Mouse (Mus musculus) hindbrain, embryonic 11.5 days (tissue): ENCODE measurements around the gene Evi5. TPM values are rescaled to one million over a fixed set of nuclear protein-coding genes. Genes with fewer than 3 reads are reported as not detected.

Source experiments
- ATAC-seq: fragments of 200-750 bp; cut with Nextera tagmentation; 2 replicates; pipeline ENCODE4 v1.8.0; 2017; ENCODE audit warnings: mild to moderate bottlenecking, moderate TSS enrichment, moderate library complexity; ENCODE audit not compliant: low FRiP score
- DNase-seq: peaks from one replicate; pipeline ENCODE4 v3.0.0-alpha.2; 2015; ENCODE audit warnings: low spot score
- H3K27ac ChIP-seq: fragments of 300-500 bp; sonication (generic); 2 replicates; pipeline ENCODE4 v1.5.1; 2014; ENCODE audit warnings: mild to moderate bottlenecking, low read depth, low read length
- H3K27me3 ChIP-seq: fragments of 300-500 bp; sonication (generic); 2 replicates; pipeline ENCODE4 v1.6.1; 2014; ENCODE audit warnings: mild to moderate bottlenecking, low read length, moderate library complexity, mixed read lengths; ENCODE audit not compliant: control insufficient read depth, insufficient read depth
- H3K36me3 ChIP-seq: fragments of 300-500 bp; sonication (generic); 2 replicates; pipeline ENCODE4 v1.6.1; 2014; ENCODE audit warnings: mild to moderate bottlenecking, low read length, moderate library complexity, mixed read lengths; ENCODE audit not compliant: control insufficient read depth, insufficient read depth
- H3K4me1 ChIP-seq: fragments of 300-500 bp; sonication (generic); replicated peaks from 2 replicates; pipeline ENCODE4 v1.6.1; 2014; ENCODE audit warnings: low read length, mixed read lengths; ENCODE audit not compliant: control insufficient read depth, insufficient read depth
- H3K4me2 ChIP-seq: fragments of 300-500 bp; sonication (generic); replicated peaks from 2 replicates; pipeline ENCODE4 v1.6.1; 2014; ENCODE audit warnings: mild to moderate bottlenecking, low read depth, low read length
- H3K4me3 ChIP-seq: fragments of 300-500 bp; sonication (generic); 2 replicates; pipeline ENCODE4 v1.5.1; 2014; ENCODE audit warnings: low read depth, low read length
- H3K9ac ChIP-seq: fragments of 300-500 bp; sonication (generic); 2 replicates; pipeline ENCODE4 v1.6.1; 2014; ENCODE audit warnings: low read depth, low read length
- H3K9me3 ChIP-seq: fragments of 300-500 bp; sonication (generic); 2 replicates; pipeline ENCODE4 v1.6.1; 2016; ENCODE audit warnings: low read length; ENCODE audit not compliant: control insufficient read depth
- WGBS: fragments of 180-500 bp; shearing (Covaris S2); extraction: QIAGEN DNeasy Blood & Tissue Kit; methylation state at CpG from one replicate; pipeline ENCODE4 v1.1.7; 2014; 5-methylcytosine and 5-hydroxymethylcytosine counted together
- polyA plus RNA-seq: library from polyadenylated mRNA; unstranded; fragments of >200 nt; fragmentation: Nextera tagmentation; extraction: Ambion mirVana; gene quantifications from 2 replicates; pipeline ENCODE4 v1.2.1, GENCODE M21; 2014

Gene Evi5
- polyA plus RNA-seq, 1 experiment from 2014 or later, result 59.5 TPM

DNA sequence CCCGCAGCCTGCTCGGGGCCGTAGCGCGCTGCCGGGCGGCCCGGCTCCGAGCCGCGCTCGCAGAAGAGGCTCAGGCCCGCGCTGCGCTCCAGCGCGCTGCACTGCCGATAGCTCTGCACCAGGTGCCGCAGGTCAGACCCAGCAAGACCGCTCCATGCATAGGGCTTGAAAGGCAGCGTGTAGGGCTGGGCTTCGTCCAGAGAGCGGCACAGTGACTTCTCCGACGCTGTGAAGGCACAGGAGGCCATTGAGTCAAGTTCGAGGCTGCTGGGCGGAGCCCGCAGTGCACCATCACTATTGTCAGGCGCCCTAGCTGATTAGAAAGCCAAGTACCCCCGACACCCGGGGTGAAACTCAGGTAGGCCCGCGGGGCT is 153.3 kb downstream of the Evi5 start:
- Histone ChIP-seq H3K9me3 (no peaks in the 10 kb centered on the region), H3K27me3 (peaks cover 96% of the 10 kb centered on the region), H3K4me2 (peak overlapping the region; percentile 44), H3K4me1 (peaks cover 26% of the 10 kb centered on the region), H3K36me3 (no peaks in the 10 kb centered on the region), H3K9ac (no peak overlapping the region), H3K27ac (no peak overlapping the region), H3K4me3 (peak overlapping the region; percentile 31)
- under 1% methylated on average over 31 of the region's 33 CpGs for whole genome bisulfite sequencing
- ATAC-seq (0 out of 2 replicates have a peak, but pooled peaks have one; percentile 36), DNase-seq (no peak)

DNA sequence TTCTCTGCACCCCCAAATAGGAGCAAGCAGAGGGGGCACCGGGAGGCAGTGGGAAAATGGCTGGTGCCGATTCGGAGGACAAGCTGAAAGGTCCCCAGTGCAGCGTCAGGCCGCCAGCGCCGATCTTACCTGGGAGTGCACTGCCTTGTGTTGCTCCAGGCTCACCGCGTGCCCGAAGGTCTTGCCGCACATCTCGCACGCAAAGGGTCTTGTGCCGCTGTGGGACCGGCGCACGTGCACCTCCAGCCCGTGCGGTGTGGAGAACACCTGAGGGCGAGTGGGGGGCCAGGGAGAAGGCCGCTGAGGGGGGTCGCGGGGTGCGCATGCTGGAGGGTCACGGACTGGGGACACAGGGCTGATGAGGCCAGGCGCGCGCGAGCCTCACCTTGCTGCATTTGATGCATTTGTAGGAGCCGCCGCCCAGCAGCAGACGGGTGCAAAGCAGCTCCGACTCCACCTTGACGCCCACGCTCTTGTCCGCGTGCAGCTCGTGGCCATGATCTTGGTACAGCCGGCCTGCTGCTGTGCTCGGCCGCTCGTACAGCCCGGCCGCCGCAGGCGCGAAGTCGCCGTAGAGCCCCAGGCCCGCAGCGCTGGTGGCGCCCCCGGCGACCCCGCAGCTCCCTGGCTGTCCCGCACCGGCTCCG is 153.8 kb downstream of the Evi5 start:
- H3K9me3 ChIP-seq, result no peaks in the 10 kb centered on the region
- H3K4me3 ChIP-seq, result peak overlapping the region; percentile 31
- DNase-seq (peak; percentile 53), ATAC-seq (0 out of 2 replicates have a peak, but pooled peaks have one; percentile 8)
- peak overlapping the region; percentile 44 for H3K4me2 ChIP-seq
- 1% methylated on average over 57 of the region's 58 CpGs for WGBS
- peaks cover 91% of the 10 kb centered on the region for H3K27me3 ChIP-seq
- H3K9ac ChIP-seq, result no peak overlapping the region
- no peak overlapping the region for H3K27ac ChIP-seq
- H3K4me1 ChIP-seq, result peaks cover 21% of the 10 kb centered on the region
- H3K36me3 ChIP-seq, result no peaks in the 10 kb centered on the region

DNA sequence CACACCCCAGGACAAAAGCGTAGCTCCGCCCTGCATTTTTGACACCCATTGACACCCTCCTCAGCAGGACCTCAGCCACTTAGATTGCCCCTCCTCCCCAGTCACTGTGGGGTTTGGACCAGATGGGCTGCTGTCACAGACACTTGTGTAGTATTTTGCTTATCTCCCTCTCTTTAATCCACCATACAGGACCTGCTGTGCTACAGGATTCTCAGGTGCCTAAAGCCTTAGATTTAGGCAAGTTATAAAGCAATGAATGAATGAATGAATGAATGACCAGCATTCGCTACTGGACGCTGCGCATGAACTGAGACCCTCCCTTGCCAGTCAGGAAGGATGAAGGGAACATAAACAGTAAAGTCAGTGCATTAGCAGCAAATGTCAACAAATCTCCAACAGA is 154.4 kb downstream of the Evi5 start:
- 2% methylated on average over 5 of the region's 5 CpGs for WGBS

DNA sequence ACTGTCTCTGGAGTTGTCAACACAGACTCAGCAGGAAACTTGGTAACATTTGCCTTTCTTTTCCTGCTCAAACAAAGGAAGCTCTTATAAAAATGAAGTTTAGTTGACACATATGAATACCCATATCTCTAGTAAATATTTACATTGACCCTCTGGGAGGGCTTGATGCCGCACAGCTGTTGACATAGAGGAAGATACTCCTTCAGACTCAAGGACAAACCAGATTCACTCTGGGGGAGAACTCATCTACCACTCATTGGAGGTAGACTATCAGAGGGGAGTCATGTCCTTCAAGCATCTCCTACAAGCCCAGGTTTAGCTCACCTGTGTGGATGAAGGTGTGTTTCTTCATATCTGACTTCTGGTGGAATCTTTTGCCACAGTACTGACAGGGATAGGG is 155.1 kb downstream of the Evi5 start:
- no peaks in the 10 kb centered on the region for H3K36me3 ChIP-seq
- H3K4me2 ChIP-seq, result no peak overlapping the region
- peaks cover 78% of the 10 kb centered on the region for H3K27me3 ChIP-seq
- H3K9me3 ChIP-seq, result no peaks in the 10 kb centered on the region
- ATAC-seq, result no peak
- 22% methylated on average over 1 of the region's 1 CpGs for WGBS
- H3K9ac ChIP-seq, result no peak overlapping the region
- no peak overlapping the region for H3K27ac ChIP-seq
- DNase-seq, result peak; percentile 36
- H3K4me1 ChIP-seq, result peaks cover 11% of the 10 kb centered on the region
- no peak overlapping the region for H3K4me3 ChIP-seq

More for the DNA sequence above, 154.4 kb downstream of the Evi5 start:
- H3K27ac ChIP-seq, result no peak overlapping the region
- H3K36me3 ChIP-seq, result no peaks in the 10 kb centered on the region
- H3K9ac ChIP-seq, result no peak overlapping the region
- DNase-seq (no peak), ATAC-seq (no peak)
- peaks cover 18% of the 10 kb centered on the region for H3K4me1 ChIP-seq
- no peaks in the 10 kb centered on the region for H3K9me3 ChIP-seq
- no peak overlapping the region for H3K4me3 ChIP-seq
- H3K27me3 ChIP-seq, result peaks cover 85% of the 10 kb centered on the region
- no peak overlapping the region for H3K4me2 ChIP-seq

DNA sequence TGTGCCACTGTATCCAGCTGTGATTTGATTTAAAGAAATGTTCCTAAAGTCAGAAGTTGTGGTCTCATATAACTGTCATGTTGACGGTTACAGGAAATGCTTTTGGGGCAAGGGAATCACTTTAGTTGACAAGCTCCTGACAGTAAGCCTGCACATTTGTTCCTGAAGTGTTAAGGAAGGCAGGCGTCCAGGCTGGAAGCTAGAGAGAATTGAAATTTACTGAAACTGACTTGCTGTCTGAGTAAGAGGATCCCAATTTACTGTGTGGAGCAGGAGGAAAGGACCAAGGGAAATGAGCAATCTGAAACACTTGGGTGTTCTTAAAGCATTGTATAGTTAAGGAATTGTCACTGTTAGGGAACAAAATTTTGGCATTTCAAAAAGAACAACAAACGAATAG is 155.7 kb downstream of the Evi5 start:
- Histone ChIP-seq H3K4me2 (no peak overlapping the region), H3K4me1 (peaks cover 7% of the 10 kb centered on the region), H3K27ac (no peak overlapping the region), H3K9me3 (no peaks in the 10 kb centered on the region), H3K4me3 (no peak overlapping the region), H3K36me3 (no peaks in the 10 kb centered on the region), H3K9ac (no peak overlapping the region), H3K27me3 (peaks cover 72% of the 10 kb centered on the region)
- no peak for DNase-seq
- ATAC-seq, result no peak
- WGBS, result 15% methylated on average over 3 of the region's 3 CpGs

GRCm38 (mm10) chr5:107717871-107718361 is 157.0 kb downstream of the Evi5 start:
- DNase-seq, result peak; percentile 11
- 14% methylated on average over 11 of the region's 11 CpGs for WGBS
- Histone ChIP-seq H3K4me2 (no peak overlapping the region), H3K27me3 (peaks cover 59% of the 10 kb centered on the region), H3K36me3 (no peaks in the 10 kb centered on the region), H3K9me3 (no peaks in the 10 kb centered on the region), H3K4me3 (no peak overlapping the region), H3K4me1 (peaks cover 6% of the 10 kb centered on the region), H3K27ac (no peak overlapping the region), H3K9ac (no peak overlapping the region)
- no peak for ATAC-seq

DNA sequence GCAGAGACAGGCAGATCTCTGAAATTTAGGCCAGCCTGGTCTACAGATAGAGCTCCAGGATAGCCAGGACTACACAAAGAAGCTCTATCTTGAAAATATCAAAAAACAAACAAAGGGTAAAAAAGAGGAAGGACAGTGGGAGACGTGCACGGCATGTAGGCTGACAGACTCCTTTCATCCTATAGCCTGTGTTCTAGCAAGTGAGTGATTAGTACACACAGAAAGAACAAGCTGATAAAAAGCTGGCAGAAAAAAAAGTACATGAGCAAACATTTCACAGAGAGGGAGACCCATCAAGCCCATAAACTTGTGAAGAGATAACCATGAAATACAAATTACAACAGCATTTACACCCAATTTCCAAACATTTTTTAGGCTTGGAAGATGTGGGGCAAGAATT is 163.2 kb downstream of the Evi5 start:
- no peaks in the 10 kb centered on the region; the same call in 1 of the 2 replicates for H3K27me3 ChIP-seq
- H3K4me2 ChIP-seq, result no peak overlapping the region
- H3K4me3 ChIP-seq, result no peak overlapping the region
- no peak for DNase-seq
- no peaks in the 10 kb centered on the region for H3K4me1 ChIP-seq
- H3K27ac ChIP-seq, result no peak overlapping the region
- 75% methylated on average over 2 of the region's 2 CpGs for WGBS
- no peak overlapping the region for H3K9ac ChIP-seq
- ATAC-seq, result no peak
- no peaks in the 10 kb centered on the region for H3K36me3 ChIP-seq
- no peaks in the 10 kb centered on the region for H3K9me3 ChIP-seq

DNA sequence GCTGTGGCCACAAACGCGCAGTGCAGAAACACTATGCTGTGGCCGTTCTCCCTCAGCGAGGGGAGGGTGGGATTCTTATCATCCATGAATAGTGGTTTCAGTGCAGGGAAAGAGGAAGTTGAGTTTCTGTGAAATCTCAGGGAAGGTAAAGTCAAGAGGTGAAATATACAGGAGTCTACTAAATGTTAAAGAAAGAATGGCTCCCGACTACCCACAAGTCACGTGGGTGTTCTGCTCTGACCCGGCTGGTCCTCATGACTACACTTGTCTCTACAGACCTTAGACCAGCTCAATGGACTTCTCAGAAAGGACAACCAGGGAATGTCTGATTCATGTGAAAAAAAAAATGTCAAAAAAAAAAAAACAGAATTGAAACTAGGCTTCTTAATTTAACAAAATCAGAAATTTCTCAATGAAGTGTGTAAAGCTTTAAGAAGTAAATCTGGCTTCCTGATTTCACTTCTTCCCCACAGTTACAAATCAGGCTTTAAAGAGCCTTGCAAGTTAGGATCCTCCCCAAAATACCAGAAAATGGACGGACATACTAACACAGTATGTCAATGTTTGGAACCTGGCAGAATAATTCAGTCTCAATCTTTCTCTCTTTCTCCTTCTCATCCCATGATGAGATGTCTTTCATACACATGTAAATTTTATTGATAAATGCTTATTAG is 166.6 kb downstream of the Evi5 start:
- no peak overlapping the region for H3K4me3 ChIP-seq
- ATAC-seq, result no peak
- no peaks in the 10 kb centered on the region for H3K4me1 ChIP-seq
- no peaks in the 10 kb centered on the region for H3K36me3 ChIP-seq
- no peak overlapping the region for H3K27ac ChIP-seq
- no peak overlapping the region for H3K4me2 ChIP-seq
- DNase-seq, result no peak
- no peak overlapping the region for H3K9ac ChIP-seq
- no peaks in the 10 kb centered on the region for H3K27me3 ChIP-seq
- H3K9me3 ChIP-seq, result no peaks in the 10 kb centered on the region
- WGBS, result 91% methylated on average over 8 of the region's 8 CpGs

DNA sequence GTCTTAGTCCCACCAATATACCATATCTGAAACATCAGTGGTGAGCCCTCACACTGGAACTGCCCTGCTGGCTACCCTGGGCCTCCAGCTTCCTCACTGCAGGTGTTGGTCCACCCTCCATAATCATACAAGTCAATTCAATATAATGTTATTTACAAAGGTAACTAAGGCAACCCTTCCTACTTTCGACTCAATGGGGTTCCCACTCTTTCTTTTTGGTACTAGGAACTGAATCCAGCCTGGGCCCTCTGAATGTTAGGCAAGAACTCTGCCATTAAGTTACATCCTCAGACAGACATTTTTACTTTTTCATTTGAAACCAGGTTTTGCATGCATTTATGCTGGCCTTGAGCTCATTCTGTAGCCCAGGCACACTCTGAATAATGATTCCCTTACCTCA is 168.6 kb downstream of the Evi5 start:
- Histone ChIP-seq H3K36me3 (no peaks in the 10 kb centered on the region), H3K9me3 (no peaks in the 10 kb centered on the region), H3K4me3 (no peak overlapping the region), H3K4me1 (no peaks in the 10 kb centered on the region), H3K27me3 (no peaks in the 10 kb centered on the region), H3K9ac (no peak overlapping the region), H3K4me2 (no peak overlapping the region), H3K27ac (no peak overlapping the region)
- WGBS, result 82% methylated on average over 1 of the region's 1 CpGs
- no peak for ATAC-seq
- no peak for DNase-seq
